Mouse (Mus musculus) spleen, postnatal 4 days (tissue): ENCODE data around the gene Lyg2.

Experiments used
- DNase-seq, 2 experiments: peaks; one replicate each; pipeline ENCODE4 v3.0.0; 2022; ENCODE audit warnings: low spot score in 2 of 2

Lyg2 gene

DNA sequence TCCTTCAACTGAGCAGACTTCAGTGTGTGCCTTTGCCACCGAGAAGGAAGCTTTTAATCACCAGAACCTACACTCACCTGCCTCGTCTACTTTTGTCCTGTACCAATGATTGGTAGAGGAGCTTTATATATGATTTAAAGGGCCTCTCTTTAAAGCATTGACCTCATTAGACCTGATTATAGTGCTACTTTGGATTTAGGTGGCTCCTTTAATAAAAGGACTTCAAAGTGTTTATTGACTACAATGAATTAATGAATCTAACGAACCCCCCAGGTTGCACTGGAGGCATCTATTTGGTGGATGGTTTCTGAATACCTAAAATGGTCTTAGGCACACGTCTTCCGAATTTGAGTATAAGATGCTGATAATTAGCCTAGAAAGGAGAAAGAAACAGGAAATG is at the start of gene Lyg2:
TSS of gene Lyg2 (minus strand) at position 101 of the 400 bp plus-strand sequence.
- no peak for DNase-seq

- DNase-seq = no peak
Measured at GRCm38 (mm10) chr1:37965571-37965970, 49.3 kb upstream of the Lyg2 start.

GRCm38 (mm10) chr1:37959486-37959885 is 43.2 kb upstream of the Lyg2 start:
- DNase-seq = no peak

- DNase-seq = no peak
Measured at GRCm38 (mm10) chr1:37958516-37958915, 42.2 kb upstream of the Lyg2 start.

GRCm38 (mm10) chr1:37957659-37958058 is 41.4 kb upstream of the Lyg2 start, which contains the start of gene Lyg1:
Gene Lyg1, minus strand, starts transcription at chr1:37957759.
- DNase-seq = no peak

DNA sequence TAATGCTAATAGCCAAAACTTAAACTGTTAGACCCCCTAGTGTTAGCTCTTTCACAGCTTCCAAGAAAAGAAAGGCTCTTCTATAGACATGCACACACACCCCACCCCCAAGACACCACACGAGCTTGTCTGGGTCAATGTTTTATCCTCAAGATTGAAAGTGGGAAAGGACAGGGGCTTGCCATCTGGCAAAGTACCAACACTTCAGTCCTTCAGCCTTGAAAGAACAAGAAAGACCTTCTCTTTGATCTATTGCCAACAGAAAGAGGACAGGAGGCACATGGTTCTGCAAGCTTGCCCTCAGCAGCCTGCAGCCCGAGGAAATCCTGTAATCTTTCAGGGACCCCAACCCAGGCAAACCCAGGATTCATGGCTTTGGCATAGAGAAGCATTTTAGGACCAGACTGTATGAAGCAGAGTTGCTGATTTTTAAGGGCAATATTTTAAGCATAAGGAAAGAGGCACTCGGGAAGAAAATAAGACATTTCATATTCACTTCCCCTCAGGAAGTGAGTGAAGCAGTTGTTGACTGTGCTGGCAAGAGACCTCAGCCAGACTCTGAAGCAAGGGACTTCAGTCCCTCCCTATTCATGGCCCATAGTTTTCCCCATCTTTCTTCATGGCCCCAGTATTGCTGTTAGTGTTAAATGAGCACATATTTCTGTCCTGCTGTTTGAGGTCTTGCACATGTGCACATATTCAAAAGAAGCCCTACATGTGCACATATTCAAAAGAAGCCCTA is 40.6 kb upstream of the Lyg2 start:
- no peak for DNase-seq

DNA sequence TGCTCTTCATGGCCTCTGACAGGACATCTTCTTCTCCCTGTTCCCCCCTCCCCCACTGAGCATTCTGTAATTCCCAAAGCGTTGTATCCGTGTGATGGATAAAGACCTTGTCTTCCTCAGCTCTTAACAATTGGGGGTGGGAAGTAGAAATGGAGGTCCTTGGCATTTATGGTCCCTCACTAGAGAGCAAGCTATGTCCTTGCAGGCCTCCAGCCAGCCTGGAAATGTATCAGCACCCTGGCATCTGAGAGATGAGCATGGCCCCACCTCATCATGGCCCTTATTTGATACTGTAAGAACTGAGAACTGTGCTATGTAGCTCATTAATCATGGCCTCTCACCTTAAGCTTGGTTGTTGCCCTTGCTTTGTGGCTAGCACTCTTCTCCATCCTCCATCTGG is 39.0 kb upstream of the Lyg2 start:
- DNase-seq = no peak

DNA sequence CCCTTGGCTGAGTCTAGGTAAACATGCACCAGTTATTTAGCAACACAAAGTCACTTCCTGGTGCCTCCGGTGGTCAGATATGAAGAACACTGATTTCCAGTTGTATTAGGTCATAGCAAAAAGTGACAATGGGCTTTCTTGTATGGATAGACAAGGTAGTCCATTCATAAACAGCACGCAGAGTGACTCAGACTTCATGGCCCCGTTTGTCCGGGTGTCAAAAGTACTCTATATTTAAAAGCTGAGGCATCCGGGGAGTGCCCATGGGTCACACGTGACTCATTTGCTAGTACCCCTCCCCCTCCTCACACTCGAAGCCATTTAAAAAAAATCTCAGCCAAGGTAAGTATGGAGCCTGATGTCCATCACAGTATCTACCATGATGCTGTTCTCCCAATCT is 38.5 kb upstream of the Lyg2 start:
- DNase-seq = no peak

DNA sequence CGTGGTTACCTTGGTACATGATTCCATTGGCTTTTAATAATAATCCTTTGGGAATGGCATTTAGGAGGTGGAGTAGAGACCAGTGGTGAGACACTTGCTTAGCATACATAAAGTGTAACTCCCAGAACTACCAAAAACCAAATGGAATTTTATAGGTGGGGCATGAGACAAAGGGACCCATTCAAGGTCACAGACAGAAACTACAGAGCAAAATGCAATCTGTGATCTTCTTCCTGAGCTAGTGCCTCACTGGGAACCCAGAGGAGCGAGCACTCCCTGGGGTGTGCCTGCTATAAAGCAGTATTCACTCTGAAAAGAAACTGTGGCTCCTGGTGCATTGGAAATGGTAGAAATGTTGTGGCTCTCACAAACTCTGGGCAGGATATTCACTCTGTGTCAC is 32.6 kb upstream of the Lyg2 start:
- no peak for DNase-seq

GRCm38 (mm10) chr1:37931806-37932205 is 15.5 kb upstream of the Lyg2 start:
- DNase-seq = no peak

- no peak for DNase-seq
Measured at GRCm38 (mm10) chr1:37925971-37926370, 9.7 kb upstream of the Lyg2 start.

DNA sequence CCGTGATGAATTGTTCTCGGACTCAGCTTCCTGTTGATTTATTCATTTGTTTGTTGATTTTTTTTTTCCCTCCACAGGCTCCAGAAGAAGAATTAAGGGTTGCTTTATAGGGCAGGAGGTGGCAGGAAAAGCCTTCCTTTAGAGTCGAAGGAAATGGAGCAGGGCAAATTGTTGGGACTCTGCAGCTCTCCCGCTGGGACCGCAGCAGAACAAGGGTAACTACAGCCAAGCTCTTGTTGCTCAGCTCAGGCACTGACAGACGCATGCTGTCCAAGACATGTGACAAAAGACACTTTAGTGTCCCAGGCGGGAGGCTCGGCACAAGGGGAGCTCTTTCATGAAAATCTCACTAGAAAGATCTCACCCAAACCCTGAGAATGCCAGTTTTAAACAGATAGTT is 6.2 kb upstream of the Lyg2 start:
- DNase-seq = no peak

DNA sequence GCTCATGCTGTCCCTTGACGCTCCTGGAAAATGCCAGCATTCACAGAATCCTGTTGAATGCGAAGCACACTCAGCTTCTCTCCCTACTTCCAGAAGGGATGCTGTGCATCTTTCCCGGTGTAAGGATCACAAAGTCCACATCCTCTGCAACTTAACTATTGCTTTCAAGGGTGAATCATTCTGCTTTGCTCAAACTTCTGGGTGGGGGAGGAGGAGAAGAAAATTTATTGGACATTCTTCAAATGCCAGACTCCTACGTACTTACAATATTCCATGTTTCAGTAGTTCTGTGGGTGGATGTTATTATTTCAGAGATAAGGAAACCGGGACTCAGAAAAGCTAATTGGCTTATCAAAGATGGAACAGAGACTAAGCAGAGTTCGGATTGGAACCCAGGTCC is 1.8 kb upstream of the Lyg2 start:
- no peak for DNase-seq

- DNase-seq = no peak
Measured at GRCm38 (mm10) chr1:37917666-37918065, 1.4 kb upstream of the Lyg2 start.

GRCm38 (mm10) chr1:37912751-37913150 is 3.5 kb downstream of the Lyg2 start:
- DNase-seq = no peak

- peak in 1 of 2 experiments; percentile 17 for DNase-seq
Measured at GRCm38 (mm10) chr1:37903178-37903577, 13.1 kb downstream of the Lyg2 start.

DNA sequence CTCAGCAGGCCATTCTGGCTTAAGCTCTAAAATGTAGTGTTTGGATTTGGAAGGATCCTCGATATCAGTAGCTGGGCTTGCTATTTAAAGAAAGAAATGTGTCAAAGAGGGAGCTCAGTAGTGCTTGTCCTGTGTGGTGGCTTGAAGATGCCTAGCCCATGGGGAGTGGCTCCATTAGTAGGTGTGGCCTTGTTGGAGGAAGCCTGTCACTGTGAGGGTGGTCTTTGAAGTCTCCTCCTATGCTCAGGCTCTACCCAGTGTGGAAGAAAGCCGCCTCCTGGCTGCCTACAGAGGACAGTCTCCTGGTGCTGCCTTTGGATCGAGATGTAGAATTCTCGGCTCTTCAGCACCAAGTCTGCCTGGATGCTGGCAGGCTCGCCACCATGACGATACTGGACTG is 16.0 kb downstream of the Lyg2 start:
- DNase-seq = no peak

GRCm38 (mm10) chr1:37899816-37900215 is 16.5 kb downstream of the Lyg2 start:
- DNase-seq = no peak

- DNase-seq = no peak
Measured at GRCm38 (mm10) chr1:37894606-37895005, 21.7 kb downstream of the Lyg2 start.

DNA sequence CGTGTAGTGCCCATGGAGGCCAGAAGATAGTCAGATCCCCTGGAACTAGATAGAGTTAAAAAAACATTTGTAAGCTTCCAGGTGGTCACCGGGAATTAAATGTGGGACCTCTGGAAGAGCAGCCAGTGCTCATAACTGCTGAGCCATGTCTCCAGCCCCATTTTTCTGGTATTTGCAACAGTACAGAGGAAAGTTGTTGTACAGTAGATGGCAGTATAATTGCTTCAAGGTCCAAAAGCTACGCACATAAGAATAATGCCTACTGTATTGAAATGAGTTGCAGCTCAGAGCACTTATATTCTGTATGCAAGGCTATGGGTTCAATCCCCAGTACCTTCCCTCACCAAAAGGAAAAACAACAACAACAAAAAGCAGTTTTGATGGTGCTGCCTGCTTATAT is 24.9 kb downstream of the Lyg2 start:
- no peak for DNase-seq

- peak; percentile 85 to 93 for DNase-seq
Measured at GRCm38 (mm10) chr1:37890025-37890652, 26.2 kb downstream of the Lyg2 start, which contains the start of the genes Mitd1 and Mrpl30. Gene Mitd1, minus strand, starts transcription at chr1:37890411. Gene Mrpl30, plus strand, starts transcription at chr1:37890477.

DNA sequence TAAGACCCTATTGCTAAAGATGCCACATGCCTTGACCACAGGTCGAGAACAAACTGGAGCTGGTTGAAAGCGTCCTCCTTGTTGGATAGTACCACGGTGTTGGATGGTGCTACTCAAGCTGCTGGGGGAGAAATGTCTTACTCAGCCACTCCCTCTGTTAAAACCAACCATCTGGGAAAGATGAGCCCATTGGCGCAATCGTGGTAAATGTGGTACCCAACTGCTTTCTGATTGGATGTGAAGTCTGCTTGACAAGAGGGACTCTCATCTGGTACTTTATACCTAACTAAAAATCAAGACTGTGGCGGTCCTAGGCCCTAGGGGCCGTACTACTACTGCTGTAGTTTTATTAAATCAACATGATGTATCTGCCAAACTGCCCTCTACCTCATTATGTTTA is 27.1 kb downstream of the Lyg2 start:
- DNase-seq = no peak

GRCm38 (mm10) chr1:37884451-37884850 is 31.8 kb downstream of the Lyg2 start:
- DNase-seq = peak in 1 of 2 experiments; percentile 60
